Mouse (Mus musculus) C2C12 (cell line): ENCODE measurements around the gene Prmt7. TPM values are rescaled to one million over a fixed set of nuclear protein-coding genes. Genes with fewer than 3 reads are reported as not detected.

Experiments used
- H3K27me3 ChIP-seq: one replicate; pipeline ENCODE4 v1.6.1; 2011; ENCODE audit not compliant: control insufficient read depth, insufficient read depth, insufficient read length
- H3K36me3 ChIP-seq: one replicate; pipeline ENCODE4 v1.6.1; 2011; ENCODE audit not compliant: control insufficient read depth, insufficient read depth
- H3K4me3 ChIP-seq: one replicate; pipeline ENCODE4 v1.5.1; 2011; ENCODE audit warnings: mild to moderate bottlenecking, control low read depth; ENCODE audit not compliant: poor library complexity, insufficient read depth, severe bottlenecking
- H3K79me2 ChIP-seq: one replicate; pipeline ENCODE4 v1.6.1; 2011; ENCODE audit not compliant: control insufficient read depth, insufficient read depth
- H3K79me3 ChIP-seq: one replicate; pipeline ENCODE4 v1.6.1; 2011; ENCODE audit warnings: low read depth, control low read depth
- H3ac ChIP-seq: one replicate; pipeline ENCODE3; 2011; ENCODE audit warnings: low read depth; ENCODE audit not compliant: control insufficient read depth, insufficient read length
- CEBPB ChIP-seq: IDR thresholded peaks from one replicate; pipeline ENCODE4 v1.6.1; 2011; ENCODE audit warnings: low read depth, mild to moderate bottlenecking, control low read depth, moderate library complexity
- CTCF ChIP-seq: IDR thresholded peaks from one replicate; pipeline ENCODE4 v1.5.1; 2011; ENCODE audit not compliant: control insufficient read depth, insufficient read depth, insufficient read length
- FOSL1 ChIP-seq: IDR thresholded peaks from one replicate; pipeline ENCODE4 v1.8.0; 2011; ENCODE audit warnings: mild to moderate bottlenecking, low read length; ENCODE audit not compliant: poor library complexity, insufficient read depth, severe bottlenecking
- MAX ChIP-seq: IDR thresholded peaks from one replicate; pipeline ENCODE4 v1.6.1; 2011; ENCODE audit warnings: mild to moderate bottlenecking, control low read depth
- MYOD1 ChIP-seq: IDR thresholded peaks from one replicate; pipeline ENCODE4 v1.6.1; 2011; ENCODE audit warnings: low read depth; ENCODE audit not compliant: control insufficient read depth, insufficient read length
- MYOG ChIP-seq: IDR thresholded peaks from one replicate; pipeline ENCODE4 v1.6.1; 2011; ENCODE audit not compliant: control insufficient read depth, insufficient read length; ENCODE audit errors: extremely low read depth
- USF1 ChIP-seq: IDR thresholded peaks from one replicate; pipeline ENCODE4 v1.6.1; 2011; ENCODE audit warnings: low read depth, mild to moderate bottlenecking, control low read depth, moderate library complexity
- polyA plus RNA-seq: library from polyadenylated mRNA; unstranded; fragments of >200 nt; fragmentation: generic; extraction: Trizol; gene quantifications from one replicate; pipeline ENCODE4 v1.2.1, GENCODE M21; 2012; ENCODE audit warnings: missing spikeins

Prmt7 gene
- polyA plus RNA-seq, 1 experiment = 40.3 TPM

DNA sequence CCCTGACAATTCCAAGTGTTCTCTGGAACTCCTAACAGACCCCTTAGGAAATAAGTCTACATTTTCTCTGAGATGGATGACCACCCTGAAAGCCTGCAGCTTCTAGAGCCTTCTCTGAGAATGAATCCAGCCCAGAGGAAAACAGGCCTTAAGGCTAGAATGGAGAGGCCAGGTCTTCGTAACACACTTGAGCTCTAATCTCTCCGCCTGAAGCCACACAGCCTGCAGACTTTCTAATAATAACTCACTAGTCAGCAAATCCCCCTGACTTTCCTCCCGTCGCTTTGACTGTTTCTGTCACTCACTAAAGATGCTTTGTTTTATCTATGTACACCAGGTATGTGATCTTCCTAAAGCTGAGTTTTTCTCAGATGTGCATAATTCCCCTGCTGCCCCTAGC lies 60.6 kb downstream of the Prmt7 start:
- Histone ChIP-seq H3K27me3 (peaks cover 15% of the 10 kb centered on the region), H3ac (no peak overlapping the region), H3K79me2 (no peaks in the 10 kb centered on the region), H3K4me3 (no peak overlapping the region), H3K79me3 (no peaks in the 10 kb centered on the region), H3K36me3 (no peaks in the 10 kb centered on the region)
- TF ChIP-seq USF1 = no peak
- TF ChIP-seq FOSL1 = no peak
- TF ChIP-seq CTCF = no peak

DNA sequence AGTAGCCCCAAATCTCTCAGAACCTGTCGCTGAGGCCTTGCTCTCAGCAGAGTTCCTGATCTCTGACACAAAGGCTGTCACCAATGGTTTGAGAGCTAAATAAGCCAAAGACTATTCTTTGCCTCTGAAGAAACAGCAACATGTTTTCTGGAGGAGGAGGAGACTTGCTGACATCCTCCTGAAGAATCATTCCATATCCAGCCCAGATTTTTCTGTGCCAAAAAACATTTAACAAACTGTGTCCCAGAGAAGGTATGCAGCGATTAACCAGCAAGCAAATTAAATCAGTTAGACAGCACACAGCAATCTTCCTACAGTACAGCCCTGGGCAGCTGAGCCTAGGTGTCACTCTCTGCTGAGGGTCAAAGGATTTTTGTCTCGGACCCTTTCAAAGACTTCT lies 62.7 kb downstream of the Prmt7 start:
- Histone ChIP-seq H3ac (no peak overlapping the region), H3K27me3 (peaks cover 11% of the 10 kb centered on the region), H3K79me3 (no peaks in the 10 kb centered on the region), H3K79me2 (no peaks in the 10 kb centered on the region), H3K36me3 (no peaks in the 10 kb centered on the region), H3K4me3 (no peak overlapping the region)
- TF ChIP-seq CEBPB = no peak
- TF ChIP-seq MYOG = no peak
- no peak for TF ChIP-seq CTCF
- no peak for TF ChIP-seq MYOD1
- TF ChIP-seq FOSL1 = no peak
- no peak for TF ChIP-seq MAX
- TF ChIP-seq USF1 = no peak

DNA sequence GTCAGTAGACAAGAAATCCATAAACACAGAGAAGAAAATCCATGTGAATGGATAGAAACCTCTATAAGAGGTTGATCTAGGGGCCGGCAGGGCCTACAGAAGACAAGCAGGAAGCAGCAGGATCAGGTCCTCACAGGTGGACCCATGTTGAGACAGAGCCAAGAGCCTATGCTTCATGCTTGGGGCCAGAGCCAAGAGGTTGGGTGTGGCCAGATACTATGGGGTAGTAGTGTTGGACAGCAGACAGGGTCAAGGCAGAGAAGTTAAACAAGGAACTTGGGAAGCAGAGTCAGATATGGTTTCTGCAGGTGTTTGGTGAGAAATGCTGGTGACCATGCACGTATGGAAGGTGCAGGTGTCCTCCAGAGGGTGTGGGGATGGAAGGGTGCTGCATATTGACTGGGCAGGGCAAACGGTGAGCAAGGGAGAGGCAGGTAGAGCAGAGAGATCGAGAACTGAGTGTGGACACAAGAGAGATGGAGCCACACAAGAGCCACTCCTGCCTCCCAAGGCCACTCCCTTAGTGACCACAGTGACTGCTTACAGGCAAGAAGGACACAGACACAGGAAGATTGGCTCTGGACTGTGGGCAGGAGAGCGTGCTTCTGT lies 66.1 kb downstream of the Prmt7 start:
- no peaks in the 10 kb centered on the region for H3K79me2 ChIP-seq
- TF ChIP-seq FOSL1 (no peak), CTCF (no peak), USF1 (no peak), MAX (no peak), MYOD1 (no peak), CEBPB (no peak), MYOG (no peak)
- H3ac ChIP-seq = no peak overlapping the region
- peaks cover 36% of the 10 kb centered on the region for H3K27me3 ChIP-seq
- H3K79me3 ChIP-seq = no peaks in the 10 kb centered on the region
- no peaks in the 10 kb centered on the region for H3K36me3 ChIP-seq
- H3K4me3 ChIP-seq = no peak overlapping the region

DNA sequence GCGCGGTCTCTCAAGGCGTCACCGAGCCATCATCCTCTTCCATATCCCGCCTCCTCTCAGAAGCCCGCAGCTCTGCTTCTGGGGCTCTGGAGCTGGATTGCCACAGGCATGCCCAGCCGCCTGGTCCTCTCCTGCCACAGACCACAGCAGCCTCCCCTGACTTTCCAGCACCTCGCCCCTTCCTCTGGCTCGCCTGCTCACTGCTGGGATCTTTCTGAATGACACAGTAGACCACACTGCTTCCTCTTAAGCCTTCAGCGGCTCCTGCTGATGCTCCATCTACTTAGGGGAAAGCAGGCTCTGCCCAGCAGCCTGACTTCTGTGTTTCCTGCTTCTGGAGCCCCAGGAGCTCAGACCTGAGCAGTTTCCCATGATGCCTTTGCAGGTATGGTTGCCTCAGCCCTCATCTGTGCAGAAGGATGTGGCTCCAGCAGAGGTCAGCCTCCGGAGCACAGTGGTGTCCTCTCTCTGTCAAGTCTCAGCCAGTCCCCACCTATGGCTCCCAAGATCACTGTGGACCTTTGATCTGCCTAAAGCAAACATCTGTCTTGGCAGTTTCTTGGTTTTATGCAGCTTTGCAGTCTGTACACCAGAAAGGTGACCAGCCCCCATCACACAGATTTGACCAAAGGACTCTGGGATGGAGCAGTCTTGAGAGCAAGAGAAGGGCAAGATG lies 67.8 kb downstream of the Prmt7 start:
- Histone ChIP-seq H3K4me3 (no peak overlapping the region), H3K79me3 (no peaks in the 10 kb centered on the region), H3K36me3 (no peaks in the 10 kb centered on the region), H3K79me2 (no peaks in the 10 kb centered on the region), H3ac (no peak overlapping the region), H3K27me3 (peaks cover 48% of the 10 kb centered on the region)
- TF ChIP-seq CEBPB (no peak), MYOD1 (no peak), CTCF (no peak), MYOG (no peak), USF1 (no peak), MAX (no peak), FOSL1 (no peak)

DNA sequence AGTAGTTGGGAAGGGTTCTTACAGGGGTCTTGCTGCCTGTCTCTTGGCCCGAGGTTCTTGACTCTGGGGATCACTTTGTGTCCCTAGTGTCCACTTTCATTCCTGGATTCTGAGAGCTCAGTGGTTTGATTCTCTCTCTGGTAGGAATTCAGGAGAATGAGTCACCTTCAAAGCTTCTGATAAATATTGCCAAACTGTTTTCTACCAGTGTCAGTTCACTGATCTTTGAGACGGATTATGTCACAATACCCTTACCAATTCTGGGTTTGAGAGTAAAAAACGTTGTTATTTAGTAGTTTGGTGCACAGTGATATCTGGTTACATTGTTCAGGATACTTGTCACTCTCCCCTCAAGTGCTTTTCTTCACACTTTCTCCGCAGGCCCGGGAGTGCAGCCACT lies 69.4 kb downstream of the Prmt7 start:
- Histone ChIP-seq H3ac (no peak overlapping the region), H3K27me3 (peaks cover 54% of the 10 kb centered on the region), H3K79me2 (no peaks in the 10 kb centered on the region), H3K36me3 (no peaks in the 10 kb centered on the region), H3K4me3 (no peak overlapping the region), H3K79me3 (no peaks in the 10 kb centered on the region)
- TF ChIP-seq CEBPB (peak; percentile 25), MAX (no peak), FOSL1 (no peak)

DNA sequence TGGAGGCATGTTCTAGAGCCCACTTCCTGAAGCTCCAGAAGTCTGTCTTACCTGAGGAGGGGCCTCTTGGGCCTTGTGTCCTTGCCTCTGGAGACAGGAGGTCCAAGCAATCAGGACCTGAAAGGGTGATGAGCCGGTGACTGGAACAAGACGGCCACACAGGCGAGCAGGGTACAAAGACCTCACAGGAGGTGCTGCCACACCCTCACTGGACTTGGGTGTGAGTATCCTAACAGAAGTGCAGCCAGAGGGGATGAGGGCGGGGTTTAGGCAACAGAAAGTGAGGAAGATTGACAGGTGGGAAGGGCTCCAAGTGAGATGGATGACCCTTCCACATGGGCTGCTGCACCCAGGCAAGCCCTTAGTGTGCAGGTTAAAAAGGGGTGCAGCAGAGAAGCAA lies 70.1 kb downstream of the Prmt7 start:
- no peaks in the 10 kb centered on the region for H3K79me2 ChIP-seq
- H3K36me3 ChIP-seq = no peaks in the 10 kb centered on the region
- no peak overlapping the region for H3ac ChIP-seq
- no peak overlapping the region for H3K4me3 ChIP-seq
- no peaks in the 10 kb centered on the region for H3K79me3 ChIP-seq
- no peak for TF ChIP-seq FOSL1
- no peak for TF ChIP-seq MYOG
- no peak for TF ChIP-seq CEBPB
- no peak for TF ChIP-seq USF1
- peaks cover 59% of the 10 kb centered on the region for H3K27me3 ChIP-seq
